Mouse (Mus musculus) adrenal gland, adult 2 months (tissue): ENCODE measurements at regions not wholly inside any gene's neighbourhood (a gene's known extent, or its start where the extent isn't known, plus 50 kb on each side); places are given as distances from the start of the nearest gene placed in this dataset.

Source experiments
- DNase-seq: peaks from one replicate; pipeline ENCODE4 v3.0.0; 2021

DNA sequence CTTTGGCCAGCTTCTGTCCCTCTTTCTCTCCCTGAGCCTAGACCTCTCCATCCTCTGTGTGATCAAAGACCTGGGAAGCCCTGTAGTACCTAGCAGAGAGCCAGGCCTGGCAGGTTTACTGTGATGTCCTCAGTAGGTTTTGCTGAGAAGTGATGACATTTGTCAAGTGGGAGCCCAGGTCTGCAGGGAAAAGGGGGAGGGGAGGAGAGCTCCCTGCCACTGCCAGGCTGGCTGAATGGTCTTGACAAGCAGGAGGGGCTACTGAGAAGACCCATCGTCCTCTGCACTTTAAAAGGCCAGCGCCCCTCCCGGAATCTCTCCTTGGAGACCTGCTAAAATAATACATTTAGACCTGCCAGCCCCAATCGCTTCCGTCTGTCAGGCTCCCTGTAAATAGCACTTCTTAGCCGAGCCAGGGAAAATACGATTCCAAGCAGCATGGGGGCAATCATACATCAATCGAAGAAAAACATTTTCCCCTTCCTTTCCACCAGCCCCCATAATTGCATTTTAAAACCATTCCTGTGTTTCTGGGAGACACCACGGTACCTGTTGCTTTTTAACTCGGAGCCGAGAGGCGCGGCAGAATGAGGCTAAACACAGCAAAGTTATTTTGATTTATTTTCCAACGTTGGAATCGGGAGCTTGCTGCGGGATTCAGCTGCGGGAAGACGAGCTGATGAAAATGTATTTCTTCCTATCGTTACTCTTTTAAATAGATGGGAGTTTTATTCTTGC is 144.5 kb upstream of the Tle3 start:
- no peak for DNase-seq

DNA sequence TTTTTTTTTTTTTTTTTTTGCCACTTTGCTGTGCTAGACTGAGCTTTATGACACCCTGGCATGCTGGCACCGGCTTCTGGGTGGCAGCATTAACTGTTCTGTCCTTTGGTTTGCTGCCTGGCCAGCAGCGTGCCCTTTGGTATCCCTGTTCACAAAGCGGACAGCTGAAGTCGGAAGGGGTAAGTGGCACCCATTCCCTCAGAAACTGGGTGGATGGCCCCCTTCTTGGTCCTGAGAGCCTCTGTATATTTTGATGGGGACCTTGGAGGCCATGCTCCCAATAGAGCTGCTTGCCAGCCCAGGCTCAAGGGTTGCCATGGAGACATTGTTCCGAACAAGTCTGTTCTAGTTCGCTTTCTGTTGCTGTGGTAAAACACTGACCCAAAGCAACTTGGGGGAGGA is 143.9 kb upstream of the Tle3 start:
- DNase-seq = peak; percentile 10

DNA sequence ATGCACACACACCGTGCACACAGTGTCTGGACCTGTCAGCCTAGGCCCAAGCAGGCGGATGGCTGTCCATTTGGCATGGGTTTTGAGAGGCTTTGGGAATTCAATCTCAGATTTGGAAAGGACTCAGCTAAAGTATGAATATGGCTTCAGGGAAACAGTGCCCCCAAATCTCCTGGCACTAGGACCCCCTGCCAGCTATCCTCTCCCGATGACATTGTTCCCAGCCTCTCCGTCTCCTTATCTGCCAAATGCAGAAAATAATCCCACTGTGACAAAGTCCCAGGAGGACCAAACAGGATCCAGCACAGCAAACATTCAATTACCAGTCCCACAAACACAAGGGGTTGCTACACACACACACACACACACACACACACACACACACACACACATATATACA is 141.9 kb upstream of the Tle3 start:
- DNase-seq = no peak

DNA sequence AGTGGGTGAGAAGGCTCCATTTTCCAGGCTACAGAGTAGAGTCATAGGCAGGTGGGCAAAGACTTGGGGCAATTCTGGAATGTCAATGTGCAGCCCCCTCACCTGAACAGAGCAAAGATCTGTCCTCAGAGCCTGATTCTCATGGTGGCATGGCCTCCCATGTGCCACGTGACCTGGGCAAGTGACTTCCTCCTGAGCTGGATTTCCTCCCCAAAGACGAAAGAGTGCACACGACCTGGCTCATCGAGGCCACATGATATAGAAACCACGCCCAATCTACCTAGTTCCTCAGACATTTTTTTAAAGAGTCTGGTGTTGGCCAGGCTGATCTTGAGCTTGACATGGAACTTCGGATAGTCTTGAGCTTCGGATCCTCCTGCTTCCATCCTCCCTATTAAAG is 139.5 kb upstream of the Tle3 start:
- DNase-seq = no peak

DNA sequence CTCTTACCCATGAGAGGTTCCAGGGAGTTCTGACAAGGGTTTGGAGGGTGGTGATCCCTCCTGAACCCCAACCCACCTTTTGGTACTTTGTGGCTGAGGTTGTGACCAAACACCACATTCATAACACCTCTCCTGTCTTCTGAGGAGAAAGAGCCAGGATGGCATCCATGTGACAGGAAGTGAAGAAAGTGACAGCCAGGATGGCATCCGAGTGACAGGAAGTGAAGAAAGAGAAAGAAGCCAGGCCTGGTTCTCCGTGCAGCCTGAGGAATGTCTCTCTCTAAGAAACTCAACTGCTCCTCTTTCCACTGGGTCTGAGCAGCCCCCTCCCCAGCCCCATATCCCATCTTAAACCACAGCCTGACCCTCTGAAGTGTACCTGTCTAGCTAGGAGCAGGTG is 138.9 kb upstream of the Tle3 start:
- DNase-seq = no peak

DNA sequence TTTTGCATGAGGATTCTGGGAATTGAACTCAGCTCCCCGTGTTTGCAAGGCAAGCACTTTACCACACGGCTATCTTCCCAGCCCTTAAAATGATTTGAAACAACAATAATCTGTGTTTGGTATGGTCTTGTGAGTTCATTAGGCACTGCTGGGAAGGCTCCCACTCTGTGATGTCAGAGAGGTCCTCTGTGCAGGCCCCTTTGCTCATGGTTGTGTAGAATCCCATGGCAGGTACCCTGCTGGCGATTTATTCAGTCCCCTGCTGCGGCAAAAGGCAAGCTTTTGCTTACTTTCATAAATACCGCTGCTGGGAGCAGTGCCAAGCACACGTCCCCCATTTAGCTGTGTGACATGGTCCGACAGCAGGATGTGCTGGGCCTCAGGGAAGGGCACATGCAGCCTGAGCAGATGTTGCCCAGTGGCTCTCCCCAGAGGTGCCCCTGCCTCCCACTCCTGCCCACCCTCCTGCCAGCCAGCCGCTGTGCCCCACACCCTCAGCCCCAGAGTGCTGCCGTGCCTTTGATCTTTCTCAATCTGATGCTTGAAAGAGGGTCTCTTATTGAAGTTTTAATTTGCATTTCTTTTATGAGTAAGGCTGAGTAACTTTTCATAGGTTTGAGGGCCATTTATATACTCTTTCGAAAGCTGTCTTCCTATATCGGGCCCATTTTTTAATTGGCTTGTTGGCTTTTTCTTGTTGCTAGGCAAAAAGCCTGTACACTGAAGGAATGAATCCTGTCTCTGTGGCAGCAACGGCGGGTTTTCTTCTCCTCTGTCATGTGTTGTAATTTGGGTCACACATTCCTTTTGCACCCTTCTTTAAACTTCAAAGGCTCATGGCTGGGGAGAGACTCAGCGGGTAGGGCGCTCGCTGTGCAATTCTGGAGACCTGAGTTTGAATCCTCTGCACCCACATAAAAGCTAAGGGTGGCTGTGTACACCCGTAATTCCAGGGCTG is 136.2 kb upstream of the Tle3 start:
- DNase-seq = no peak

DNA sequence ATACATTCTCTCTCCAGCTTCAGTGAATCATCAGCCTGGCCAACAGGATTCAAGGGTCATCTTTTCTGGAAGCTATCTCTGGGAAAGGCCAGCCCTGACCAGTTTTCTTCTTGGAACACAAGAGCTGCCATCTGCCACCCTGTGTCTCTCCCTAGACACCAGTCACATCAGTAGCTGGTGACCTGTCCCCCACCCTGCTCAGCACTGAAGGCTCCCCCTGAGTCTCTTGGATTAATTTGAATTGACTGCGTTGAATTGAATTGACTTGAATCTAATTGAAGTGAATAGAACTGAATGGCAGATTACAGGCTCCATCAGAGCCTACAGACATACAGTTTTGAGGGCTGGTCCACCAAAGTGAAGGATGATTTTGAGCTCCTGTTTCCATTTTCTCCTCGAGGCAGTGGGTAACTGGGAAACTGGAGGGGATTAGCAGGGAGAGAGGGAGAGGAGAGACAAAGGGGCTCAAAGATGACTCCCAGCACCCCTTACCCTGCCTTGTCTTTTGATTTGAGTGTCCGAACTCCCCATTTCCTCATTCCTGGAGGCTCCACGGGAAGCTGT is 133.4 kb upstream of the Tle3 start:
- no peak for DNase-seq

DNA sequence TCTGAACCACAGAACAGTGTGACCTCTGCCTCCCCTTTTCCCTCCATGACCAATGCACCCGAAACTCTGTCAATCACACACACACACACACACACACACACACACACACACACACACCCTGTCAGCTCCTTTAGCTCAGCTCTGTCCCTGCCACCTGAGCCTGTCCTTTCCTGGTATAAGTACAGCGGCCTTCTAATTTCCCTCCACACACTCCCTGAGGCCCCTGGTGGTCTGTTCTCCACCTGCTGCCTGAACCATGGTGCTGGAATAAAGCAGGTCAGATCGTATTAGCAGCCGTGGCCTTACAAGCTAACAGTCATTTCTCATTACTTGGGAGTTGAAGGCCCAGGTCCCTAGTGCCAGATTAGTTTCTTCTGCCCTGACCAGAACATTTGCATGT is 132.8 kb upstream of the Tle3 start:
- no peak for DNase-seq

DNA sequence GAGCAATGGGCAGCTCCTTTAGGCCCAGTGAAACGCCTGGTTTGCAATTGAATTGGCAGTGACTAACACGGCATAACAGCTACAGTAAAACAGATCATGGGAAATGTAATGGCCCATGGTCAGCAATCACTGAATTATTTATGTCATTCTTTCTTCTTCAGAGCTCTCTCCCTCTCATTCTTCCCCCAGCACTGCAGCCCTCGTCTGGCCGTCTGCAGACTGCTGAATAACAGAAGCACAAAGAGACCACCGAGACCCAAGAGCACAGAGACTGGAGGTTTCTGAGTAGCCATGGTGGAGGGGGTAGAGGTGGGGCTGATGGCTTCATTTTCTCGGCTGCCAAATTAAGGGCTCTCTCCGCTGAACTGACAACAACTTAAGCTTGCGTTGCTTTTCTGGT is 130.7 kb upstream of the Tle3 start:
- DNase-seq = no peak

DNA sequence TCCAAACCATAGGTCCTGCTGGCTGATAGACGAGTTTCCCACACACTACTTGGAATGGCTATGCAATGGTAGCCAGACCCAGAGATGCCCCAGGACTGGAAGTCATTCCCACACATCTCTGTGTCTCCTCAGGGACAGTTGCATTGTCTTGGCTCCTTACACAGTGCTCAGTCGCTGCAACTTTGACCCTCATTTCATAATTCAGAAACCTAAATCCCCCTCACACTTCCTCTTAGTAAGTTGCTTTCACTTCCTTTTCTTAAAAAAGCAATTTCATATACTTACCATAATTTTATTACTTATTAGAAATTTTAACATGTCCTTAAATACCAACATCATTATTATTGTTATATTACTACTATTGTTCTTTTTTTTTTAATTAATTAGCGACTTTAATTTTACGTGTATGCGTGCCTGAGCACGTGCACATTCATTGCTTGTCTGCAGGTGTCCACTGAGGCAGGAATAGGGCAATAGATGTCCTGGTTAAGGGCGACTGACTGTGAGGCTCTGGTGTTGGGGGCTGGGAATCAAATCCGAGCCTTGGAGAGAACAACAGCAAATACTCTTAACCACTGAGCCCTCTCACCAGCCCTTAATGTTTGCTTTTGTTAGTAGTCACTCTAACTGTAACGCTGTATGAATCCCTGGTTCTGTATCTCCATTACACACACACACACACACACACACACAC is 129.9 kb upstream of the Tle3 start:
- DNase-seq = no peak

DNA sequence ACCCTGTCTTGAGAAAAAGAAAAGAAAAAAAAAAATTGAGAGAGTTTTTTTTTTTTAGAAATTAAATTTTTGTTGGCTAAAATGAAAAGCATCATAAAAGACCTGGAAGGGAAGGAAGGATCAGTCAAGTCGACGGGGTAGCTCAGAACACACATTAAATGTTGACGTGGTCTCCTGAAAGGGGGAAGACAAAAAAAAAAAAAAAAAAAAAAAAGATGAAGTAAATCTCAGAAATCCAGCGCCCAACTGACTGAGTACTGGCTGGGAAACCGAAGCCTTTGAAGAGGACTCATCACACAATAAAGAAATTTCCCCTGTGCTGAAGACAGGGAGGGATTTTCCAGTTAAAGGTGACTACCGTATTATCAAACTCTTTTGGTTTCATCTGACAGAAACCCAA is 128.9 kb upstream of the Tle3 start:
- no peak for DNase-seq

DNA sequence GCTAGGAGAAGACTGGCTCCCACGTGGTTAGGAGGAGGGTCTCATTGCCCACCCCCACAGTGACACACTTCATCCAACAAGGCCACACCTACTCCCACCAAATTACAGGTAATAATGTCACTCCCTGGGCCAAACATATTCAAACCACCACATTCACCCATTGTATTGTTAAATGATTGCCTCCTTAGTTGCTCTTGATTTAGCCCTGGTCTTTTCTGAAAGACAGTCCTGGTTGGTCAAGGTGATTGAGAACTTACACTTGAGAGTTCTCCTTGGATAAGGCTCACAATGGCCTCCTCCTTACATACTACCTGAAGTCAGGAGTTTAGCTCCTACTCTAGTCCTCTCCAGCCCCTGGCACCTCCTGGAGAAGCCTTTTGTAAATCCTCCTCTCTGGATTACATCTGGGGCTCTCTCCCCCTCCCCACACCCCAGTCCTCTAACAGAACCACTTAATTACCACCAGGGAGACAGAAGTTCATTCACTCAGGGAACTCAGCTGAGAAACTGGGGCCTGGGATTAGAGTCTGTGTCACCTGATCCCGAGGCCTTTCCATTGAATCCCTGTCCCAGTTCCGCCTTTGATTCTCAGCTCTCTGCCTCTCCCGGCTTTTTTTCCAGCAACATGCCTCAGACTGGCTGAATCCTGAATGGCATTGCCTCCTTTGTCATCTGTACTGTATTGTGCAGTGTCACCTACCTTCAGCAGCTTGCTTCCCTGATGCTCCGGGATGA is 122.3 kb upstream of the Tle3 start:
- no peak for DNase-seq

DNA sequence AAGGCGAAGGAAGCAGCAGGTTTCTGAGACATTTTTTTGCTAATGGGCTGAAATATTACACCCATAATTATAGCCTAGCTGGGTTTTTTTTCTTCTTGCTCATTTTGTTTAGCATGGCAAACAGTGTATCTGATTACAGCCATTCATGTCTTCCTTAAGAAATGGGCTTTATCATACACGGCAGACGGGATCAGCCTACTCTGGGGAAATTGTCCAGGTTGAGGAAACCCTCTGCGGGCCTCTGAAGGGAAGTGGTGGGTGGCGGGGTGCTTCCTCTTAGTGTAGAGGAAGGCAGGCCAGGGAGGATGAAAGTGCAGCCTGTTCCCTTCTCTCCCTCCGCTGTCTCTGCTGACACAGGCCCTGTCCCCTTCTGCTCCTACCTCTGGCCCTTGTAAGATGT is 120.6 kb upstream of the Tle3 start:
- DNase-seq = peak; percentile 24

DNA sequence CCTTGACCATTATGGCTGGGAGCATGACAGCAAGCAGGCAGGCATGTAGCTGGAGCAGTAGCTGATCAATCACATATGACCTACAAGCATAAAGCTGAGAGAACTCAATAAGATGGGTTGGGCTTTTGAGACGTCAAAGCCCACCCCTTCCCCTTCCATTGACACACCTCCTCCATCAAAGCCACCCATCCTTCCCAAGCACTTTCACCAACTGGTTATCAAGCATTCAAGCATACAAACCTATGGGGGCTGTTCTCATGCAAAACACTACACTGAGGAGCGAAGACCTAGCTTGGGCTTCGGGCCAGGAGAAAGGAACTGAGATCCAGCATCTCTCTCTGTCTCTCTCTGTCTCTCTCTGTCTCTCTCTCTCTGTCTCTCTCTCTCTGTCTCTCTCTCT is 118.4 kb upstream of the Tle3 start:
- no peak for DNase-seq

DNA sequence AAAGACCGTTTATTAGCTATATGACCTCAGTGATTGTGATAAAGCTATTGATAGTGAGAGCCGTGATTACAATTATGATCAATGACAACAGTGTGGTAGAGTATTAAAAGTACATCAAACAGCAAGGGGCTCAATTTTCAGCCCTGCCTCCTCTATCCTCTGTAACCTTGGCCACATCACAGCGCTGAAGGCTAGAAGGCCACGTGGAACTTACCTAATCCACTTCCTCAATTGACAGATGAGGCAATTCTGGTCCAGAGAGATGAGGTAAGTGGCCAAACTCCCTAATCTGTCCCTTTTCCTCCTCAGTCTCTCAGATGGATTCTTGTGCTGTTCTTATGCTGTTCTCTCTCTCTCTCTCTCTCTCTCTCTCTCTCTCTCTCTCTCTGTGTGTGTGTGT is 114.7 kb upstream of the Tle3 start:
- no peak for DNase-seq

DNA sequence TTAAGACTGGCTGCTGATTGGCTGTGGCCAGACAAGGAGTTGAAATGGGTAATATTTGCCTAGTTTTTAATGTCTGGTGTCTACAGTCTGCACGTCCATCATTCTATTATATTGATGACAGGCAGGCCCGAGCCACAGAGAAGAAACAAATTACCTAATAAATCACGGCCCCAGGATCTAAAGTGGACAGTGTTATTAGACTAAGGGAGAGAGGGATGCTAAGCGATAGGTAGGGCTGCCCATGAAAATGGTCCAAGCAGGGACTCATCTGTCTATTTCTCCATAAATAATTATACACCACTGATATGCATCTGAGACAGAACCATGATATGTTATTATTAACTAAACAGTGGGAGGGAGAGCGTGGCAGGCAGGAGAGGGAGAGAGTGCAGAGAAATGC is 114.1 kb upstream of the Tle3 start:
- no peak for DNase-seq

DNA sequence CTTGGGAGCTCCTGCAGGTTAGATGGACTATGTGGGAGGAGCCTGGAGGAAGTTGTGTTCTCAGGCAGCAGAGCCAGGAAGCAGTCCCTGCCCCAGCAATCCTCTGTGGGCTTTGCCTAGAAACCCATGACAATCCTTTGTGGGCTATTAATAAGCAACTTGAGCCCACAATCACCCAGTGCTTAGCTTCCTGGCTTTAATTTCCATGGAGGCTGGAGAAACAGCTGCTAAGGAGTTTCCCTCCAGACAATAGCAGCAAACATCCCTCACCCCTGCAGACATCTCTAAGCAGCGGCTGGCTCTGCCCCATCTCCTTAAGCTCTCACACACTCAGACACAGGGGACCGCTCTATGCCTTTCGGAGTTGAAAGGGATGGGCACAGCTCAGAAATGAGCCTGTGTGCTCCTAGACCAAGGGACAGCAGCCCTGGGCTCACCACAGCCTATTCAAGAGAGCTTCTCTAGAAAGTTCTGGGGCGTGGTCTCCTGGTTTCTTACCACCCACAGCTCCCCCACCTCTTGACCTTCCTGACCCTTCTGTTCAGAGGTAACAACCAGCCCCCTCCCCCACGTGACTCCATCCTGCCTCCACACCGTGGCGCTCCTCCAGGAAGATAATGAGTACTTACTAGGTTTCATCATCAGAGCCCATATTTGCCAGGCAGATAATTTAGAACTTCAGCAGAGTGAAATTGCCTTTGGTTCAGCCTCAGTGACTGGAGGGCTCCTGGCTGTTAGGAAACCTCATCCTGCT is 112.6 kb upstream of the Tle3 start:
- DNase-seq = no peak

DNA sequence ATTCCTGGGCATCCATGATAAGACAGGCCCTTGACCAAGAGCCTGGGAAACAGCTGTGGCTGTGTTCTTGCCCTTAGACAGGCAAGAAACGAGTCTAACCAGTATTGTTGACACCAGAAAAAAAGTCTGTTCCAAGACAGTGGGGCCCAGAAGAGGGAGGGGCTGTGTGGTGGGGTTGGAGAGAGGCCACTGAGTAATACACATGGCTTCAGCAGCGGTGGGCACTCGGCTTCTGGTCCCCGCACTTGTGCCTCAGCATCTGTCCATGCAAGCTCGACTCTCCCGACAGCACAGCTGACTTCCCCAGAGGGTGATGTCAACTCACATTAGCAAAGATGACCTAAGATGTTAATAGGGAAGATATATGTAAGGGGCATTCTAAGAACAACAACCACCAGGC is 110.9 kb upstream of the Tle3 start:
- DNase-seq = no peak

DNA sequence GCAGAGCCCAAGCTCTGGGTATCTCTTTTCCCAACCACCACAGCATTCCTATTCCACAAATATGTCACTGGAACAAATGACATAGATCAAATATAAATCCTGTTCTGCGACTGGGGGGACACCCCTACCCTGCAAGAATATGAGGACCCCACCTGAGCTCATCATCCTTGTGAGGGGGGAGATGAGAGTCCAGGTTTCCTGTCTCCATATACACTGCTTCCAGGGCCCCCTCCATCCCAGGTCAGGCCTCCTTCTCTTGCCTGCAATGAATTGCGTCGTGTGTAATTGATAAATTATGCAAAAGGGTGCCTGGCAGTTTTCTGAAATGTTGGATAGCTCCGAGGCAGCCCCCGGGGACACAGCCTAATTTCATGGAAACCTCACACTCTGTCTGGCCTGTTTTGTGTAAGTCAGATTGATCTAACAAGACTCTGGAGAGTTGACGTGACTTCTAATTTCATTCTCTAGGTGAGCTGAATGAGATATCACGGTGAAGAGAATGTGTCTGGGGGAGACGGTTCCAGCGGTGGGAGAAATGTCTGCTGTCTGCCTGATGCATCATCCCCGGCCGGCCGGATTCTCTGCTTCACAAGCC is 110.3 kb upstream of the Tle3 start:
- no peak for DNase-seq

DNA sequence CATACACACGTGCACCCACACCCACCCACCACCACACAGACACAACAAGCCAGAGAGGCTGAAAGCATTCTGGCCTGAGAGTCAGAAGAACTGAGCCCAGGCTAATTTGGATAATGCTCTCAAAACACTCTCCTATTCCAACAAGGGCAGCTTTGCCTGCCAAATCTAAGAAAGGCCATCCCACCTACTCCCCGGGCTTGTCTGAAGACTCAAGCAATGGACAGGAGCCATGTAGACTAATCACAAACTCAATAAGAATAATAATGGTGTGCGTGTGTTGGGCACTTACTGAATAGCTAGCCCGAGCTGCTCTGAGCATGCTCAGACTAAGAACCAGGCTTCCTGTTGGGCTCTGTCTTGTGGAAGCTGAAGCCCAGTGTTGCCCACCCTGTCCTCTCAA is 108.8 kb upstream of the Tle3 start:
- DNase-seq = no peak

DNA sequence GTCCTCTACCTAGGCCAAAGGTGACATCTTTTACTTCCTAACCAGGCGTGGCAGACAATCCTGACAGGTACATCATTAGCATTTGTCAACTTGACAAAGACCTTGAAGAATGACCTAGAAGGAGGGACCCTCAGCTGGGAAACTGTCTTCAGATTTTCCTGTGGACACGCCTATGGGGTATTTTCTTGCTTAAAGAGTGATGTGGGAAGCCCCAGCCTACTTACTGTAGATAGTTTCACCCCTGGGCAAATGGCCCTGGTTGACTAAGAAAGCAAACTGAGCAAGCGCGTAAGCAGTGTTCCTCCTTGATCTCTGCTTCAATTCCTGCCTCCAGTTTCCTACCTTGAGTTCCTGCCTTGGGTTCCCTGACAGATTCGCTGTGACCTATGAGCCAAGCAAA is 106.7 kb upstream of the Tle3 start:
- no peak for DNase-seq
